In the genomic region with DNA sequence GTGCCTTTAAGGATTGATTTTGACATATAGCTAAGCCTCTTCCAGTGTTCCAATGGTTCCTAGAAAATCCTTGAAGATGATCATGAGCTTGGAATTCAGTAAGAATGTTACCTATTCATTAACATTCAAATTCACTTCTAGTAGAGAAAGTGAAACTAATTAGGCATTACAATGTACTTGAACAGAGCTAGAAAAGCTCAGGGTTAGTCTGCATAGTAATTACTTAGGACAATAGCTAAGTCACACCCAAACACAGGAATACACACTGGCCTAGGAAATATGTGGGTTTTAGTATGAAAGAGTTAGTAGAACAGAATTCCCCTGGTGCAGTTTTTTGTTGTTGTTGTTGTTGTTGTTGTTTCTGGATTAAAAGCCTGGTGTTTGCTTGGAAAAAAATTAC, we compare ENCODE assay signal across 25 mouse cellular contexts.
DNase-seq lines count a peak whose midpoint lies in the region; ATAC-seq and TF ChIP-seq lines count a peak whose summit lies in the region.
"Had no signal": no experiment of that assay in that cellular context is flagged by ENCODE, and none has a peak within 500 bp of the region (broad histone marks: within the 10 kb centered on the region; RNA-seq: fewer than 3 reads in every experiment).

No protein-coding gene starts in this region.

- H3K9me3 ChIP-seq in neural tube, embryonic 11.5 days (ENCODE audit: control insufficient read depth, low read length): no peaks in the 10 kb centered on the region
- H3K9me3 ChIP-seq in neural tube, embryonic 15.5 days (replicated peaks): no peaks in the 10 kb centered on the region
- H3K9me3 ChIP-seq in E14TG2a.4 (ENCODE audit: low read length): no peaks in the 10 kb centered on the region
- H3K9me3 ChIP-seq: embryonic facial prominence, embryonic 10.5 days; embryonic facial prominence, embryonic 12.5 days; forebrain, embryonic 10.5 days; forebrain, embryonic 12.5 days; G1E had no signal

- H3K4me3 ChIP-seq in neural tube, embryonic 11.5 days (ENCODE audit: low read depth, low read length): no peak overlapping the region
- no peak overlapping the region for H3K4me3 ChIP-seq in neural tube, embryonic 15.5 days (replicated peaks)
- peak overlapping the region; percentile 23 for H3K4me3 ChIP-seq in E14TG2a.4 (replicated peaks; ENCODE audit: low read length)
- H3K4me3 ChIP-seq: embryonic facial prominence, embryonic 10.5 days; embryonic facial prominence, embryonic 12.5 days; erythroblast, embryonic 14.5 days; forebrain, embryonic 10.5 days; forebrain, embryonic 12.5 days had no signal

- DNase-seq in neural tube, embryonic 11.5 days (ENCODE audit: low spot score): no peak
- DNase-seq in ES-CJ7 (ENCODE audit: low read depth, low spot score) (peak; percentile 46), R1 (ENCODE audit: low read depth, low spot score) (peak; percentile 83)
- DNase-seq in lung, postnatal 25 days (ENCODE audit: low spot score): no peak
- no peak for DNase-seq in ovary, postnatal 36 days (ENCODE audit: low spot score)
- DNase-seq: adrenal gland, adult 8-10 months; adrenal gland, postnatal 25 days; cerebellum, adult 11 months; cerebellum, adult 2 months; cerebellum, adult 9-10 months; cerebellum, postnatal 10 days; cerebellum, postnatal 25 days had no signal

- no peaks in the 10 kb centered on the region for H3K4me1 ChIP-seq in neural tube, embryonic 11.5 days (ENCODE audit: control insufficient read depth, insufficient read depth, low read length)
- no peaks in the 10 kb centered on the region for H3K4me1 ChIP-seq in neural tube, embryonic 15.5 days
- peaks cover 35% of the 10 kb centered on the region for H3K4me1 ChIP-seq in E14TG2a.4 (replicated peaks; ENCODE audit: low read depth, low read length)
- H3K4me1 ChIP-seq: embryonic facial prominence, embryonic 10.5 days; embryonic facial prominence, embryonic 12.5 days; forebrain, embryonic 10.5 days; forebrain, embryonic 12.5 days had no signal

- H3K27me3 ChIP-seq in neural tube, embryonic 11.5 days (ENCODE audit: control insufficient read depth, insufficient read depth, low read length): no peaks in the 10 kb centered on the region
- no peaks in the 10 kb centered on the region for H3K27me3 ChIP-seq in neural tube, embryonic 15.5 days (replicated peaks)
- H3K27me3 ChIP-seq in E14TG2a.4 (ENCODE audit: insufficient read depth, low read length): no peaks in the 10 kb centered on the region
- H3K27me3 ChIP-seq: embryonic facial prominence, embryonic 12.5 days; forebrain, embryonic 12.5 days had no signal

- peak; percentile 45; the same call in 1 of the 2 replicates for ATAC-seq in neural tube, embryonic 11.5 days (ENCODE audit: insufficient read depth, low FRiP score, low TSS enrichment)
- no peak for ATAC-seq in neural tube, embryonic 15.5 days (ENCODE audit: low FRiP score)
- ATAC-seq in erythroblast, adult 5-6 weeks (replicated peaks; ENCODE audit: low FRiP score, poor library complexity, severe bottlenecking): no peak
- ATAC-seq: activated CD4-positive, CD25-positive, alpha-beta regulatory T cell, adult 4 months; forebrain, embryonic 14.5 days; forebrain, embryonic 16.5 days; Patski had no signal

- no peak for TF ChIP-seq CTCF in E14TG2a.4 (conservative IDR thresholded peaks at IDR 0.05; ENCODE audit: low read length)

- H3K36me3 ChIP-seq in neural tube, embryonic 11.5 days (ENCODE audit: control insufficient read depth, insufficient read depth, low read length): no peaks in the 10 kb centered on the region
- no peaks in the 10 kb centered on the region for H3K36me3 ChIP-seq in neural tube, embryonic 15.5 days
- no peaks in the 10 kb centered on the region for H3K36me3 ChIP-seq in E14TG2a.4 (ENCODE audit: insufficient read depth, low read length)
- H3K36me3 ChIP-seq: embryonic facial prominence, embryonic 10.5 days; embryonic facial prominence, embryonic 12.5 days; forebrain, embryonic 10.5 days; forebrain, embryonic 12.5 days; G1E had no signal

- no peak overlapping the region for H3K4me2 ChIP-seq in neural tube, embryonic 11.5 days (ENCODE audit: low read depth)
- H3K4me2 ChIP-seq in neural tube, embryonic 15.5 days: no peak overlapping the region
- H3K4me2 ChIP-seq: embryonic facial prominence, embryonic 12.5 days; forebrain, embryonic 12.5 days had no signal

- no peak overlapping the region for H3K27ac ChIP-seq in neural tube, embryonic 11.5 days (ENCODE audit: low read depth, low read length)
- H3K27ac ChIP-seq in neural tube, embryonic 15.5 days (replicated peaks): no peak overlapping the region
- H3K27ac ChIP-seq: embryonic facial prominence, embryonic 10.5 days; embryonic facial prominence, embryonic 12.5 days; forebrain, embryonic 10.5 days; forebrain, embryonic 12.5 days had no signal

- no peak overlapping the region for H3K9ac ChIP-seq in neural tube, embryonic 11.5 days (ENCODE audit: low read length)
- no peak overlapping the region for H3K9ac ChIP-seq in neural tube, embryonic 15.5 days (replicated peaks)
- H3K9ac ChIP-seq: embryonic facial prominence, embryonic 12.5 days; forebrain, embryonic 12.5 days had no signal

Comparison
In these comparisons a context has a peak if more than half of its experiments do, and no peak if none do; other contexts are left out.
1. DNase-seq: peak in ES-CJ7 (single experiment) and R1 (single experiment); none in neural tube, embryonic 11.5 days (single experiment), lung, postnatal 25 days (single experiment) and ovary, postnatal 36 days (single experiment).